Mouse (Mus musculus) cerebellum, adult 9-11 months (tissue): ENCODE data around the gene Pnpla5.
A peak's percentile ranks its signal among the peaks of the same experiment; 100 is the strongest.

Source experiments
- DNase-seq: peaks from one replicate; pipeline ENCODE4 v3.0.0; 2022

The Pnpla5 gene

GRCm38 (mm10) chr15:84115727-84116126 lies 7.2 kb downstream of the Pnpla5 start:
- no peak for DNase-seq

GRCm38 (mm10) chr15:84113873-84114272 lies 9.1 kb downstream of the Pnpla5 start:
- no peak for DNase-seq

- DNase-seq: no peak
Observed at GRCm38 (mm10) chr15:84108899-84109298, 14.1 kb downstream of the Pnpla5 start.

GRCm38 (mm10) chr15:84105924-84106500 lies 17.0 kb downstream of the Pnpla5 start:
- DNase-seq: peak; percentile 66

GRCm38 (mm10) chr15:84105105-84105923 lies 17.7 kb downstream of the Pnpla5 start, which contains the start of gene Sult4a1:
Sult4a1 (minus strand) TSS chr15:84105754.
- DNase-seq: peak; percentile 82

GRCm38 (mm10) chr15:84104626-84105025 lies 18.3 kb downstream of the Pnpla5 start:
- peak; percentile 65 for DNase-seq

GRCm38 (mm10) chr15:84097536-84097935 lies 25.4 kb downstream of the Pnpla5 start:
- DNase-seq: peak; percentile 25

GRCm38 (mm10) chr15:84096051-84096450 lies 26.9 kb downstream of the Pnpla5 start:
- peak; percentile 84 for DNase-seq

- peak; percentile 41 for DNase-seq
Observed at GRCm38 (mm10) chr15:84094921-84095320, 28.1 kb downstream of the Pnpla5 start.

- no peak for DNase-seq
Observed at GRCm38 (mm10) chr15:84086775-84087174, 36.2 kb downstream of the Pnpla5 start.

- no peak for DNase-seq
Observed at GRCm38 (mm10) chr15:84086364-84086763, 36.6 kb downstream of the Pnpla5 start.

GRCm38 (mm10) chr15:84080069-84080468 lies 42.9 kb downstream of the Pnpla5 start:
- no peak for DNase-seq

GRCm38 (mm10) chr15:84079519-84079918 lies 43.5 kb downstream of the Pnpla5 start:
- DNase-seq: no peak

GRCm38 (mm10) chr15:84078667-84079066 lies 44.3 kb downstream of the Pnpla5 start:
- DNase-seq: no peak

- no peak for DNase-seq
Observed at GRCm38 (mm10) chr15:84077151-84077550, 45.8 kb downstream of the Pnpla5 start.

- DNase-seq: peak; percentile 38
Observed at GRCm38 (mm10) chr15:84074705-84075185, 48.2 kb downstream of the Pnpla5 start.

- DNase-seq: peak; percentile 65
Observed at GRCm38 (mm10) chr15:84073911-84074704, 48.9 kb downstream of the Pnpla5 start.

- no peak for DNase-seq
Observed at GRCm38 (mm10) chr15:84073058-84073457, 49.9 kb downstream of the Pnpla5 start.

- peak; percentile 62 for DNase-seq
Observed at GRCm38 (mm10) chr15:84072226-84072625, 50.7 kb downstream of the Pnpla5 start.

- DNase-seq: no peak
Observed at GRCm38 (mm10) chr15:84070116-84070676, 52.8 kb downstream of the Pnpla5 start.

GRCm38 (mm10) chr15:84069455-84070050 lies 53.4 kb downstream of the Pnpla5 start:
- DNase-seq: no peak

GRCm38 (mm10) chr15:84065701-84066100 lies 57.3 kb downstream of the Pnpla5 start:
- no peak for DNase-seq
